Mouse (Mus musculus) hindbrain, embryonic 14.5 days (tissue): Measurements from ENCODE around the gene Mafb. TPM values are rescaled to one million over a fixed set of nuclear protein-coding genes. Genes with fewer than 3 reads are reported as not detected.

Experiments used
- ATAC-seq: fragments of 200-750 bp; cut with Nextera tagmentation; 2 replicates; pipeline ENCODE4 v1.8.0; 2017; ENCODE audit warnings: moderate number of reproducible peaks, mild to moderate bottlenecking, moderate TSS enrichment, moderate library complexity; ENCODE audit not compliant: low FRiP score
- DNase-seq: peaks from one replicate; pipeline ENCODE4 v3.0.0-alpha.2; 2015; ENCODE audit warnings: low spot score
- H3K27ac ChIP-seq: fragments of 300-500 bp; sonication (generic); 2 replicates; pipeline ENCODE4 v1.5.1; 2014; ENCODE audit warnings: mild to moderate bottlenecking, moderate library complexity
- H3K27me3 ChIP-seq: fragments of 300-500 bp; sonication (generic); 2 replicates; pipeline ENCODE4 v1.6.1; 2014; ENCODE audit warnings: mild to moderate bottlenecking, low read length, mixed read lengths; ENCODE audit not compliant: control insufficient read depth, insufficient read depth
- H3K36me3 ChIP-seq: fragments of 300-500 bp; sonication (generic); replicated peaks from 2 replicates; pipeline ENCODE4 v1.6.1; 2014; ENCODE audit not compliant: control insufficient read depth, insufficient read depth
- H3K4me1 ChIP-seq: fragments of 300-500 bp; sonication (generic); replicated peaks from 2 replicates; pipeline ENCODE4 v1.6.1; 2014; ENCODE audit warnings: antibody characterized with exemption, low read length, mixed read lengths; ENCODE audit not compliant: control insufficient read depth, insufficient read depth
- H3K4me2 ChIP-seq: fragments of 300-500 bp; sonication (generic); replicated peaks from 2 replicates; pipeline ENCODE4 v1.6.1; 2014; ENCODE audit warnings: mild to moderate bottlenecking, moderate library complexity
- H3K4me3 ChIP-seq: fragments of 300-500 bp; sonication (generic); replicated peaks from 2 replicates; pipeline ENCODE4 v1.5.1; 2014; ENCODE audit warnings: mild to moderate bottlenecking, low read length
- H3K9ac ChIP-seq: fragments of 300-500 bp; sonication (generic); 2 replicates; pipeline ENCODE4 v1.6.1; 2014
- H3K9me3 ChIP-seq: fragments of 300-500 bp; sonication (generic); 2 replicates; pipeline ENCODE4 v1.6.1; 2016; ENCODE audit warnings: low read length; ENCODE audit not compliant: control insufficient read depth
- WGBS: fragments of 180-500 bp; shearing (Covaris S2); extraction: QIAGEN DNeasy Blood & Tissue Kit; methylation state at CpG from one replicate; pipeline ENCODE4 v1.1.7; 2014; 5-methylcytosine and 5-hydroxymethylcytosine counted together
- polyA plus RNA-seq: library from polyadenylated mRNA; unstranded; fragments of >200 nt; fragmentation: Nextera tagmentation; extraction: Ambion mirVana; gene quantifications from 2 replicates; pipeline ENCODE4 v1.2.1, GENCODE M21; 2014

Mafb gene
- polyA plus RNA-seq: 25.1 and 29.0 TPM in 2 replicates

- H3K4me3 ChIP-seq: peak within 1 kb of the TSS; percentile 48
- peaks cover 82% of the 10 kb centered on the region for H3K27me3 ChIP-seq
- H3K9me3 ChIP-seq: no peaks in the 10 kb centered on the region
- no peaks in the 10 kb centered on the region for H3K36me3 ChIP-seq
- DNase-seq: peak; percentile 83
- H3K9ac ChIP-seq: peak within 1 kb of the TSS; percentile 68
- H3K4me2 ChIP-seq: peak within 1 kb of the TSS; percentile 75
- ATAC-seq: peak; percentile 93
- H3K27ac ChIP-seq: peak within 1 kb of the TSS; percentile 81
- 0% methylated on average over 34 of the region's 37 CpGs for WGBS
- H3K4me1 ChIP-seq: peaks cover 16% of the 10 kb centered on the region; the same call in 1 of the 2 replicates
Observed at GRCm38 (mm10) chr2:160366980-160367338, at the start of gene Mafb. Gene Mafb (minus strand): TSS chr2:160367065.

GRCm38 (mm10) chr2:160415161-160415560, 48.3 kb upstream of the Mafb start:
- no peak overlapping the region for H3K9ac ChIP-seq
- no peak overlapping the region for H3K27ac ChIP-seq
- no peaks in the 10 kb centered on the region for H3K4me1 ChIP-seq
- no peaks in the 10 kb centered on the region for H3K9me3 ChIP-seq
- no peak for DNase-seq
- no peaks in the 10 kb centered on the region for H3K36me3 ChIP-seq
- H3K27me3 ChIP-seq: 0 out of 2 replicates have a peak, but pooled peaks cover 3% of the 10 kb centered on the region
- WGBS: 95% methylated on average over 8 of the region's 8 CpGs
- ATAC-seq: no peak
- H3K4me2 ChIP-seq: no peak overlapping the region
- no peak overlapping the region for H3K4me3 ChIP-seq

GRCm38 (mm10) chr2:160414736-160415135, 47.9 kb upstream of the Mafb start:
- no peak overlapping the region for H3K9ac ChIP-seq
- H3K4me2 ChIP-seq: no peak overlapping the region
- no peaks in the 10 kb centered on the region for H3K36me3 ChIP-seq
- WGBS: 91% methylated on average over 11 of the region's 11 CpGs
- no peak overlapping the region for H3K27ac ChIP-seq
- H3K4me1 ChIP-seq: no peaks in the 10 kb centered on the region
- no peaks in the 10 kb centered on the region for H3K9me3 ChIP-seq
- no peak overlapping the region for H3K4me3 ChIP-seq
- ATAC-seq (no peak), DNase-seq (no peak)
- 0 out of 2 replicates have a peak, but pooled peaks cover 3% of the 10 kb centered on the region for H3K27me3 ChIP-seq

GRCm38 (mm10) chr2:160413982-160414381, 47.1 kb upstream of the Mafb start:
- DNase-seq (no peak), ATAC-seq (no peak)
- no peak overlapping the region for H3K27ac ChIP-seq
- H3K9ac ChIP-seq: no peak overlapping the region
- H3K4me1 ChIP-seq: no peaks in the 10 kb centered on the region
- H3K4me3 ChIP-seq: no peak overlapping the region
- 0 out of 2 replicates have a peak, but pooled peaks cover 3% of the 10 kb centered on the region for H3K27me3 ChIP-seq
- no peak overlapping the region for H3K4me2 ChIP-seq
- H3K9me3 ChIP-seq: no peaks in the 10 kb centered on the region
- no peaks in the 10 kb centered on the region for H3K36me3 ChIP-seq
- 99% methylated on average over 5 of the region's 5 CpGs for WGBS

- H3K4me1 ChIP-seq: no peaks in the 10 kb centered on the region
- WGBS: 42% methylated on average over 12 of the region's 12 CpGs
- ATAC-seq (no peak), DNase-seq (no peak)
- 0 out of 2 replicates have a peak, but pooled peaks cover 2% of the 10 kb centered on the region for H3K27me3 ChIP-seq
- no peaks in the 10 kb centered on the region for H3K36me3 ChIP-seq
- H3K9ac ChIP-seq: no peak overlapping the region
- no peak overlapping the region for H3K4me3 ChIP-seq
- H3K4me2 ChIP-seq: no peak overlapping the region
- no peaks in the 10 kb centered on the region for H3K9me3 ChIP-seq
- H3K27ac ChIP-seq: no peak overlapping the region
Observed at GRCm38 (mm10) chr2:160413055-160413454, 46.2 kb upstream of the Mafb start.

GRCm38 (mm10) chr2:160411431-160411830, 44.6 kb upstream of the Mafb start:
- Histone ChIP-seq H3K4me1 (no peaks in the 10 kb centered on the region), H3K4me2 (no peak overlapping the region), H3K9ac (no peak overlapping the region), H3K4me3 (no peak overlapping the region), H3K27ac (no peak overlapping the region), H3K36me3 (no peaks in the 10 kb centered on the region), H3K27me3 (no peaks in the 10 kb centered on the region), H3K9me3 (no peaks in the 10 kb centered on the region)
- DNase-seq (no peak), ATAC-seq (no peak)
- WGBS: 85% methylated on average over 7 of the region's 7 CpGs

- H3K9ac ChIP-seq: no peak overlapping the region
- H3K4me1 ChIP-seq: no peaks in the 10 kb centered on the region
- no peak overlapping the region for H3K4me2 ChIP-seq
- no peaks in the 10 kb centered on the region for H3K27me3 ChIP-seq
- ATAC-seq (no peak), DNase-seq (no peak)
- H3K9me3 ChIP-seq: no peaks in the 10 kb centered on the region
- no peak overlapping the region for H3K4me3 ChIP-seq
- WGBS: 85% methylated on average over 3 of the region's 3 CpGs
- no peak overlapping the region for H3K27ac ChIP-seq
- no peaks in the 10 kb centered on the region for H3K36me3 ChIP-seq
Observed at GRCm38 (mm10) chr2:160407720-160408119, 40.9 kb upstream of the Mafb start.

GRCm38 (mm10) chr2:160397747-160398146, 30.9 kb upstream of the Mafb start:
- Histone ChIP-seq H3K9ac (no peak overlapping the region), H3K27ac (no peak overlapping the region), H3K4me1 (peaks cover 10% of the 10 kb centered on the region), H3K4me2 (no peak overlapping the region), H3K36me3 (no peaks in the 10 kb centered on the region), H3K4me3 (no peak overlapping the region), H3K27me3 (no peaks in the 10 kb centered on the region), H3K9me3 (no peaks in the 10 kb centered on the region)
- DNase-seq (no peak), ATAC-seq (no peak)
- 79% methylated on average over 12 of the region's 12 CpGs for WGBS

GRCm38 (mm10) chr2:160394735-160395134, 27.9 kb upstream of the Mafb start:
- 0 out of 2 replicates have a peak, but pooled peaks cover 15% of the 10 kb centered on the region for H3K27me3 ChIP-seq
- H3K4me1 ChIP-seq: peaks cover 10% of the 10 kb centered on the region
- no peak overlapping the region for H3K4me2 ChIP-seq
- H3K36me3 ChIP-seq: no peaks in the 10 kb centered on the region
- H3K9me3 ChIP-seq: no peaks in the 10 kb centered on the region
- ATAC-seq: no peak
- H3K9ac ChIP-seq: no peak overlapping the region
- H3K27ac ChIP-seq: no peak overlapping the region
- WGBS: 58% methylated on average over 7 of the region's 7 CpGs
- H3K4me3 ChIP-seq: no peak overlapping the region
- no peak for DNase-seq

- H3K9ac ChIP-seq: no peak overlapping the region
- no peak for ATAC-seq
- no peak overlapping the region for H3K27ac ChIP-seq
- no peaks in the 10 kb centered on the region for H3K36me3 ChIP-seq
- no peak overlapping the region for H3K4me2 ChIP-seq
- no peaks in the 10 kb centered on the region for H3K9me3 ChIP-seq
- H3K4me1 ChIP-seq: peaks cover 10% of the 10 kb centered on the region
- no peak overlapping the region for H3K4me3 ChIP-seq
- WGBS: 76% methylated on average over 3 of the region's 3 CpGs
- H3K27me3 ChIP-seq: 0 out of 2 replicates have a peak, but pooled peaks cover 20% of the 10 kb centered on the region
- no peak for DNase-seq
Observed at GRCm38 (mm10) chr2:160392648-160393047, 25.8 kb upstream of the Mafb start.
